ENCODE assay signal across 27 mouse cellular contexts in the genomic region with DNA sequence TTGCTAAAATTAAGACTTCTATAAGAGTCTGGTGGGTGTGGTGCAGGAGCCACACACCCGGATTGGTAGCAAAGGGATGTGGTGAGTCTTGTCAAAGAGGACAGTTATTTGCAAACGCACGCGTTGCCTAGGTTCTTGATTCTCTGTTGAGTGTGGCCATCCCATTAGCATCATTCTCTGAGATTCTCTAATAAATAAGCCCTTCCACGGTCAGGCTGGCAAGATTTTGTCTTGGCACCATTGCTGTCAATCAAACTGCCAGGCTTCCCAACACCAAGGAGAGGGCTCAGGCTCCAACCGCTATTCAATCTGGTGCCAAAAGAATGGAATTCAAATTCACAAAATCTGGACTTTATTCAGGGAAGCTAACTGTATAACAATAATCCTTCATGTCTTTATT.
DNase-seq lines count a peak whose midpoint lies in the region; ATAC-seq and TF ChIP-seq lines count a peak whose summit lies in the region.
"Had no signal": no experiment of that assay in that cellular context is flagged by ENCODE, and none has a peak within 500 bp of the region (broad histone marks: within the 10 kb centered on the region; RNA-seq: fewer than 3 reads in every experiment).

No protein-coding gene starts in this region.

- H3K27me3 ChIP-seq in forebrain, postnatal 0 days (ENCODE audit: insufficient read depth, low read length) = no peaks in the 10 kb centered on the region
- no peaks in the 10 kb centered on the region for H3K27me3 ChIP-seq in forebrain, embryonic 16.5 days (replicated peaks; ENCODE audit: control insufficient read depth, insufficient read depth, low read length)
- no peaks in the 10 kb centered on the region for H3K27me3 ChIP-seq in hindbrain, postnatal 0 days (ENCODE audit: insufficient read depth, low read length)
- no peaks in the 10 kb centered on the region for H3K27me3 ChIP-seq in hindbrain, embryonic 10.5 days (ENCODE audit: insufficient read depth, poor library complexity, severe bottlenecking)
- no peaks in the 10 kb centered on the region for H3K27me3 ChIP-seq in midbrain, postnatal 0 days (ENCODE audit: insufficient read depth, low read length)
- H3K27me3 ChIP-seq in midbrain, embryonic 14.5 days (ENCODE audit: control insufficient read depth, insufficient read depth, low read length) = no peaks in the 10 kb centered on the region
- H3K27me3 ChIP-seq: CH12.LX; embryonic facial prominence, embryonic 13.5 days; embryonic facial prominence, embryonic 15.5 days; forebrain, embryonic 12.5 days had no signal

- H3K9me3 ChIP-seq in forebrain, postnatal 0 days (ENCODE audit: low read length) = no peaks in the 10 kb centered on the region
- H3K9me3 ChIP-seq in forebrain, embryonic 16.5 days (ENCODE audit: control insufficient read depth, low read length) = 0 out of 2 replicates have a peak, but pooled peaks cover 3% of the 10 kb centered on the region
- H3K9me3 ChIP-seq in hindbrain, postnatal 0 days (ENCODE audit: low read length) = no peaks in the 10 kb centered on the region
- no peaks in the 10 kb centered on the region for H3K9me3 ChIP-seq in hindbrain, embryonic 10.5 days
- peaks cover 3% of the 10 kb centered on the region; the same call in 1 of the 2 replicates for H3K9me3 ChIP-seq in midbrain, postnatal 0 days (ENCODE audit: low read length)
- H3K9me3 ChIP-seq in midbrain, embryonic 14.5 days (ENCODE audit: control insufficient read depth, low read length) = no peaks in the 10 kb centered on the region; the same call in 1 of the 2 replicates
- H3K9me3 ChIP-seq: embryonic facial prominence, embryonic 13.5 days; embryonic facial prominence, embryonic 15.5 days; forebrain, embryonic 10.5 days had no signal

- WGBS in forebrain, postnatal 0 days = 64% methylated on average over 6 of the region's 6 CpGs
- 69% methylated on average over 6 of the region's 6 CpGs for whole genome bisulfite sequencing in forebrain, embryonic 16.5 days
- WGBS in hindbrain, postnatal 0 days = 58% methylated on average over 6 of the region's 6 CpGs
- 94% methylated on average over 6 of the region's 6 CpGs for WGBS in hindbrain, embryonic 10.5 days
- WGBS in midbrain, postnatal 0 days = 76% methylated on average over 6 of the region's 6 CpGs
- 75% methylated on average over 6 of the region's 6 CpGs for WGBS in midbrain, embryonic 14.5 days

- H3K36me3 ChIP-seq in forebrain, postnatal 0 days (ENCODE audit: insufficient read depth) = no peaks in the 10 kb centered on the region
- no peaks in the 10 kb centered on the region for H3K36me3 ChIP-seq in forebrain, embryonic 16.5 days (ENCODE audit: control insufficient read depth, insufficient read depth)
- no peaks in the 10 kb centered on the region for H3K36me3 ChIP-seq in hindbrain, postnatal 0 days (ENCODE audit: insufficient read depth, low read length)
- H3K36me3 ChIP-seq in hindbrain, embryonic 10.5 days = no peaks in the 10 kb centered on the region
- no peaks in the 10 kb centered on the region for H3K36me3 ChIP-seq in midbrain, postnatal 0 days (ENCODE audit: insufficient read depth, low read length)
- H3K36me3 ChIP-seq in midbrain, embryonic 14.5 days (ENCODE audit: control insufficient read depth, insufficient read depth, low read length) = no peaks in the 10 kb centered on the region
- H3K36me3 ChIP-seq: embryonic facial prominence, embryonic 13.5 days; embryonic facial prominence, embryonic 15.5 days; forebrain, embryonic 10.5 days; forebrain, embryonic 12.5 days; G1E had no signal

- no peak overlapping the region for H3K27ac ChIP-seq in forebrain, postnatal 0 days (ENCODE audit: low read depth, low read length)
- H3K27ac ChIP-seq in forebrain, embryonic 16.5 days (ENCODE audit: low read length) = no peak overlapping the region
- no peak overlapping the region for H3K27ac ChIP-seq in hindbrain, postnatal 0 days
- no peak overlapping the region for H3K27ac ChIP-seq in hindbrain, embryonic 10.5 days
- H3K27ac ChIP-seq in midbrain, postnatal 0 days (ENCODE audit: low read depth, low read length) = no peak overlapping the region
- H3K27ac ChIP-seq in midbrain, embryonic 14.5 days (replicated peaks; ENCODE audit: low read depth, low read length) = no peak overlapping the region
- H3K27ac ChIP-seq: embryonic facial prominence, embryonic 13.5 days; embryonic facial prominence, embryonic 15.5 days; forebrain, embryonic 10.5 days; forebrain, embryonic 12.5 days had no signal

- DNase-seq in cerebellum, postnatal 10 days = peak; percentile 64 to 65
- no peak for DNase-seq in cerebellum, postnatal 4 days (ENCODE audit: low spot score in 2 of 2)
- DNase-seq in forebrain, postnatal 0 days = peak; percentile 47
- peak; percentile 20 for DNase-seq in hindbrain, postnatal 0 days (ENCODE audit: low spot score)
- no peak for DNase-seq in hindbrain, embryonic 10.5 days (ENCODE audit: low spot score)
- DNase-seq in midbrain, postnatal 0 days (ENCODE audit: low spot score) = peak; percentile 29
- no peak for DNase-seq in midbrain, embryonic 14.5 days
- DNase-seq: adrenal gland, adult 8-10 months; adrenal gland, postnatal 14 days; adrenal gland, postnatal 36 days; B cell, adult 2 months; cerebellum, adult 11-12 months; cerebellum, adult 9-10 months; cerebellum, postnatal 25 days; embryo, embryonic 11 days had no signal

- no peak for TF ChIP-seq CTCF in forebrain, postnatal 0 days (IDR thresholded peaks at IDR 0.05; ENCODE audit: low read depth)
- TF ChIP-seq CTCF in hindbrain, postnatal 0 days (IDR thresholded peaks at IDR 0.05; ENCODE audit: low read depth) = no peak
- no peak for TF ChIP-seq CTCF in midbrain, postnatal 0 days (IDR thresholded peaks at IDR 0.05)

- H3K4me1 ChIP-seq in forebrain, postnatal 0 days (ENCODE audit: insufficient read depth) = no peaks in the 10 kb centered on the region
- no peaks in the 10 kb centered on the region; the same call in 1 of the 2 replicates for H3K4me1 ChIP-seq in forebrain, embryonic 16.5 days (replicated peaks; ENCODE audit: control insufficient read depth, insufficient read depth, low read length)
- H3K4me1 ChIP-seq in hindbrain, postnatal 0 days (ENCODE audit: insufficient read depth, low read length) = no peaks in the 10 kb centered on the region
- no peaks in the 10 kb centered on the region for H3K4me1 ChIP-seq in hindbrain, embryonic 10.5 days (replicated peaks)
- H3K4me1 ChIP-seq in midbrain, postnatal 0 days (ENCODE audit: insufficient read depth, low read length) = no peaks in the 10 kb centered on the region
- H3K4me1 ChIP-seq in midbrain, embryonic 14.5 days (ENCODE audit: control insufficient read depth, insufficient read depth, low read length) = no peaks in the 10 kb centered on the region
- H3K4me1 ChIP-seq: embryonic facial prominence, embryonic 15.5 days; forebrain, embryonic 10.5 days; forebrain, embryonic 12.5 days had no signal

- no peak for ATAC-seq in forebrain, postnatal 0 days
- ATAC-seq in forebrain, embryonic 16.5 days = no peak
- ATAC-seq in hindbrain, postnatal 0 days = no peak
- ATAC-seq in midbrain, postnatal 0 days (ENCODE audit: low FRiP score) = no peak
- ATAC-seq in midbrain, embryonic 14.5 days (ENCODE audit: low FRiP score, low TSS enrichment) = no peak
- ATAC-seq: activated CD4-positive, CD25-positive, alpha-beta regulatory T cell, adult 4 months; CD4-positive, CD25-positive, alpha-beta regulatory T cell, adult 4 months; forebrain, embryonic 14.5 days; Patski had no signal

- H3K4me2 ChIP-seq in forebrain, postnatal 0 days (ENCODE audit: low read depth) = no peak overlapping the region
- no peak overlapping the region for H3K4me2 ChIP-seq in forebrain, embryonic 16.5 days (ENCODE audit: low read length)
- no peak overlapping the region for H3K4me2 ChIP-seq in hindbrain, postnatal 0 days (ENCODE audit: low read depth, low read length)
- no peak overlapping the region for H3K4me2 ChIP-seq in midbrain, postnatal 0 days (ENCODE audit: low read depth, low read length, poor library complexity, severe bottlenecking)
- H3K4me2 ChIP-seq in midbrain, embryonic 14.5 days (ENCODE audit: low read length) = no peak overlapping the region
- H3K4me2 ChIP-seq: embryonic facial prominence, embryonic 13.5 days; embryonic facial prominence, embryonic 15.5 days; forebrain, embryonic 12.5 days had no signal

- no peak overlapping the region for H3K9ac ChIP-seq in forebrain, postnatal 0 days
- H3K9ac ChIP-seq in forebrain, embryonic 16.5 days (replicated peaks; ENCODE audit: low read depth, low read length) = no peak overlapping the region
- no peak overlapping the region for H3K9ac ChIP-seq in hindbrain, postnatal 0 days (replicated peaks; ENCODE audit: low read length)
- no peak overlapping the region for H3K9ac ChIP-seq in midbrain, postnatal 0 days (replicated peaks; ENCODE audit: low read length, poor library complexity, severe bottlenecking)
- no peak overlapping the region for H3K9ac ChIP-seq in midbrain, embryonic 14.5 days (replicated peaks; ENCODE audit: low read length)
- H3K9ac ChIP-seq: embryonic facial prominence, embryonic 13.5 days; embryonic facial prominence, embryonic 15.5 days; forebrain, embryonic 12.5 days had no signal

- H3K4me3 ChIP-seq in forebrain, postnatal 0 days (ENCODE audit: low read depth, low read length) = no peak overlapping the region
- H3K4me3 ChIP-seq in forebrain, embryonic 16.5 days (replicated peaks; ENCODE audit: low read length) = no peak overlapping the region
- no peak overlapping the region for H3K4me3 ChIP-seq in hindbrain, postnatal 0 days (ENCODE audit: low read length)
- no peak overlapping the region for H3K4me3 ChIP-seq in hindbrain, embryonic 10.5 days
- no peak overlapping the region for H3K4me3 ChIP-seq in midbrain, postnatal 0 days (ENCODE audit: low read depth, low read length)
- H3K4me3 ChIP-seq in midbrain, embryonic 14.5 days (replicated peaks; ENCODE audit: low read depth, low read length) = no peak overlapping the region
- H3K4me3 ChIP-seq: embryonic facial prominence, embryonic 13.5 days; embryonic facial prominence, embryonic 15.5 days; erythroblast, embryonic 14.5 days; forebrain, embryonic 10.5 days; forebrain, embryonic 12.5 days had no signal

Comparison
In these comparisons a context has a peak if more than half of its experiments do, and no peak if none do; other contexts are left out.
1. DNase-seq: peak in cerebellum, postnatal 10 days (2 of 2), forebrain, postnatal 0 days (single experiment), hindbrain, postnatal 0 days (single experiment) and midbrain, postnatal 0 days (single experiment); none in cerebellum, postnatal 4 days (0 of 2), hindbrain, embryonic 10.5 days (single experiment) and midbrain, embryonic 14.5 days (single experiment).